Mouse (Mus musculus): ENCODE results near the gene Rpl15.
A peak's percentile ranks its signal among the peaks of the same experiment; 100 is the strongest.
"Not testable (repeated sequence)": the region's sequence is repeated elsewhere in the genome, so short reads cannot be mapped to it uniquely, and the experiment has no call there.

Gene Rpl15

GRCm38 (mm10) chr14:18241786-18242185 lies 29.4 kb downstream of the Rpl15 start:
- no peak for DNase-seq (ENCODE audit: low spot score)

- DNase-seq (ENCODE audit: low spot score) = no peak
Observed at GRCm38 (mm10) chr14:18240132-18240531, 31.1 kb downstream of the Rpl15 start.

- peak; percentile 100 for DNase-seq (ENCODE audit: low spot score)
Observed at GRCm38 (mm10) chr14:18238750-18239731, 32.1 kb downstream of the Rpl15 start, which contains the start of gene Nr1d2. Gene Nr1d2 (minus strand): TSS chr14:18239127.

GRCm38 (mm10) chr14:18238131-18238749 lies 33.0 kb downstream of the Rpl15 start:
- peak; percentile 97 for DNase-seq (ENCODE audit: low spot score)

GRCm38 (mm10) chr14:18237381-18237780 lies 33.8 kb downstream of the Rpl15 start:
- DNase-seq (ENCODE audit: low spot score) = no peak

GRCm38 (mm10) chr14:18236496-18237235 lies 34.5 kb downstream of the Rpl15 start:
- not testable (repeated sequence) for DNase-seq (ENCODE audit: low spot score)

- DNase-seq (ENCODE audit: low spot score) = no peak
Observed at GRCm38 (mm10) chr14:18233981-18234960, 36.9 kb downstream of the Rpl15 start.

- DNase-seq (ENCODE audit: low spot score) = no peak
Observed at GRCm38 (mm10) chr14:18233076-18233475, 38.1 kb downstream of the Rpl15 start.

- not testable (repeated sequence) for DNase-seq (ENCODE audit: low spot score)
Observed at GRCm38 (mm10) chr14:18231866-18232265, 39.3 kb downstream of the Rpl15 start.

GRCm38 (mm10) chr14:18229751-18230150 lies 41.4 kb downstream of the Rpl15 start:
- not testable (repeated sequence) for DNase-seq (ENCODE audit: low spot score)

- DNase-seq (ENCODE audit: low spot score) = not testable (repeated sequence)
Observed at GRCm38 (mm10) chr14:18226181-18226580, 45.0 kb downstream of the Rpl15 start.

- DNase-seq (ENCODE audit: low spot score) = not testable (repeated sequence)
Observed at GRCm38 (mm10) chr14:18225431-18225830, 45.8 kb downstream of the Rpl15 start.

- DNase-seq (ENCODE audit: low spot score) = no peak
Observed at GRCm38 (mm10) chr14:18221977-18222376, 49.2 kb downstream of the Rpl15 start.
